ENCODE assay signal across 8 mouse cellular contexts in genomic region chr11:115080886-115081285, GRCm38 (mm10). TPM values are rescaled to one million over a fixed set of nuclear protein-coding genes. Genes with fewer than 3 reads are reported as not detected.
DNase-seq lines count a peak whose midpoint lies in the region; ATAC-seq and TF ChIP-seq lines count a peak whose summit lies in the region.

No protein-coding gene starts in this region.

- H3K4me2 ChIP-seq in intestine, postnatal 0 days (replicated peaks; ENCODE audit: low read depth) = no peak overlapping the region
- H3K4me2 ChIP-seq in intestine, embryonic 16.5 days (ENCODE audit: low read depth, low read length) = no peak overlapping the region
- no peak overlapping the region for H3K4me2 ChIP-seq in neural tube, embryonic 11.5 days (ENCODE audit: low read depth)

- no peak for ATAC-seq in intestine, postnatal 0 days
- no peak; the same call in 1 of the 2 replicates for ATAC-seq in intestine, embryonic 16.5 days
- no peak for ATAC-seq in neural tube, embryonic 11.5 days (ENCODE audit: insufficient read depth, low FRiP score, low TSS enrichment)

- no peak overlapping the region for H3K4me3 ChIP-seq in intestine, postnatal 0 days (ENCODE audit: low read depth, low read length)
- no peak overlapping the region for H3K4me3 ChIP-seq in intestine, embryonic 16.5 days (ENCODE audit: low read length)
- no peak overlapping the region for H3K4me3 ChIP-seq in ES-E14 (ENCODE audit: insufficient read depth in 1 of 2, low read depth in 1 of 2, low read length in 2 of 2, poor library complexity in 1 of 2, severe bottlenecking in 1 of 2)
- H3K4me3 ChIP-seq in left cerebral cortex, adult 2 months = no peak overlapping the region
- no peak overlapping the region for H3K4me3 ChIP-seq in neural tube, embryonic 11.5 days (ENCODE audit: low read depth, low read length)

- in situ Hi-C loops in ES-E14 (cut with MboI; ENCODE audit: low sequenced_read_pairs in 2 of 2, unreplicated experiment in 2 of 2) = no loop called here

- no peak overlapping the region for H3K9ac ChIP-seq in intestine, postnatal 0 days (ENCODE audit: low read depth, low read length)
- no peak overlapping the region for H3K9ac ChIP-seq in intestine, embryonic 16.5 days (ENCODE audit: low read depth, low read length)
- no peak overlapping the region for H3K9ac ChIP-seq in ES-E14 (ENCODE audit: insufficient read depth, low read depth, low read length, poor library complexity, severe bottlenecking)
- no peak overlapping the region for H3K9ac ChIP-seq in neural tube, embryonic 11.5 days (ENCODE audit: low read length)

- H3K9me3 ChIP-seq in intestine, postnatal 0 days (ENCODE audit: control insufficient read depth) = no peaks in the 10 kb centered on the region
- no peaks in the 10 kb centered on the region for H3K9me3 ChIP-seq in intestine, embryonic 16.5 days (ENCODE audit: control insufficient read depth, low read length)
- no peaks in the 10 kb centered on the region for H3K9me3 ChIP-seq in ES-E14 (ENCODE audit: control insufficient read depth, insufficient read depth, low read depth, low read length)
- H3K9me3 ChIP-seq in neural tube, embryonic 11.5 days (ENCODE audit: control insufficient read depth, low read length) = no peaks in the 10 kb centered on the region

- no peaks in the 10 kb centered on the region; the same call in 1 of the 2 replicates for H3K27me3 ChIP-seq in intestine, postnatal 0 days (replicated peaks; ENCODE audit: control insufficient read depth, insufficient read depth, low read length)
- no peaks in the 10 kb centered on the region for H3K27me3 ChIP-seq in intestine, embryonic 16.5 days (replicated peaks; ENCODE audit: control insufficient read depth, insufficient read depth, low read length)
- H3K27me3 ChIP-seq in neural tube, embryonic 11.5 days (ENCODE audit: control insufficient read depth, insufficient read depth, low read length) = no peaks in the 10 kb centered on the region

- 29% methylated on average over 13 of the region's 13 CpGs for WGBS in intestine, postnatal 0 days
- WGBS in intestine, embryonic 16.5 days = 32% methylated on average over 13 of the region's 13 CpGs
- 32% methylated on average over 13 of the region's 13 CpGs for WGBS in neural tube, embryonic 11.5 days

- peak; percentile 59 for DNase-seq in ES-E14 (ENCODE audit: low read depth, low spot score)
- peak; percentile 25 for DNase-seq in c-Kit-positive CD71-positive TER-119-negative erythroid progenitor cells, embryonic 14.5 days (ENCODE audit: low read depth)
- peak; percentile 35 to 58 for DNase-seq in frontal cortex, postnatal 36 days (ENCODE audit: low spot score in 2 of 2)
- peak; percentile 31 to 42 for DNase-seq in left cerebral cortex, adult 2 months (ENCODE audit: extremely low spot score in 1 of 2, low spot score in 2 of 2)
- peak; percentile 68 for DNase-seq in neural tube, embryonic 11.5 days (ENCODE audit: low spot score)
- DNase-seq in thymus, postnatal 25 days = peak; percentile 40

- H3K27ac ChIP-seq in intestine, postnatal 0 days (ENCODE audit: low read depth, low read length) = no peak overlapping the region
- no peak overlapping the region for H3K27ac ChIP-seq in intestine, embryonic 16.5 days (ENCODE audit: low read length)
- H3K27ac ChIP-seq in ES-E14 (ENCODE audit: insufficient read depth, low read depth, low read length, poor library complexity, severe bottlenecking) = no peak overlapping the region
- H3K27ac ChIP-seq in left cerebral cortex, adult 2 months = no peak overlapping the region
- H3K27ac ChIP-seq in neural tube, embryonic 11.5 days (ENCODE audit: low read depth, low read length) = no peak overlapping the region

- intact Hi-C loops in left cerebral cortex, adult 2 months (cut with DNase I) = loop anchor here (2.0 kb wide), 1 partner anchor 102 kb away; no protein-coding TSS in a partner anchor

- no peaks in the 10 kb centered on the region for H3K4me1 ChIP-seq in intestine, postnatal 0 days (replicated peaks; ENCODE audit: control insufficient read depth, insufficient read depth, low read length)
- no peaks in the 10 kb centered on the region for H3K4me1 ChIP-seq in intestine, embryonic 16.5 days (ENCODE audit: control insufficient read depth, insufficient read depth, low read length)
- peaks cover 0 to 2% of the 10 kb centered on the region in 2 experiments; a peak in 1 of 4 replicates for H3K4me1 ChIP-seq in ES-E14 (ENCODE audit: control insufficient read depth in 2 of 2, insufficient read depth in 2 of 2, low read length in 2 of 2, poor library complexity in 1 of 2)
- H3K4me1 ChIP-seq in neural tube, embryonic 11.5 days (ENCODE audit: control insufficient read depth, insufficient read depth, low read length) = no peaks in the 10 kb centered on the region

- peak; percentile 90 for TF ChIP-seq CTCF in intestine, postnatal 0 days (IDR thresholded peaks at IDR 0.05; ENCODE audit: low read depth)
- peak; percentile 87 for TF ChIP-seq CTCF in left cerebral cortex, adult 2 months (IDR thresholded peaks at IDR 0.05)

- no peaks in the 10 kb centered on the region for H3K36me3 ChIP-seq in intestine, postnatal 0 days (ENCODE audit: control insufficient read depth, insufficient read depth)
- H3K36me3 ChIP-seq in intestine, embryonic 16.5 days (ENCODE audit: control insufficient read depth, insufficient read depth, low read length) = no peaks in the 10 kb centered on the region
- no peaks in the 10 kb centered on the region for H3K36me3 ChIP-seq in ES-E14 (ENCODE audit: control insufficient read depth, insufficient read depth, low read length, poor library complexity, severe bottlenecking)
- H3K36me3 ChIP-seq in neural tube, embryonic 11.5 days (ENCODE audit: control insufficient read depth, insufficient read depth, low read length) = no peaks in the 10 kb centered on the region

TF ChIP-seq in ES-E14, 5 proteins besides CTCF, POLR2A, EP300 and RAD21:
- no peak for TF ChIP-seq HCFC1 (IDR thresholded peaks at IDR 0.05; ENCODE audit: borderline replicate concordance, insufficient read depth, low read length)
- peak; percentile 42; the same call in 1 of the 2 replicates for TF ChIP-seq MAFK (IDR thresholded peaks at IDR 0.05; ENCODE audit: insufficient read depth, low read depth, low read length)
- peak; percentile 9; the same call in 1 of the 2 replicates for TF ChIP-seq ZC3H11A (IDR thresholded peaks at IDR 0.05; ENCODE audit: borderline replicate concordance, low read depth, low read length)

RNA-seq across cellular contexts. Expression of gene Rab37, which starts 10.3 kb away (rescaled TPM):
- 3.7 and 3.9 TPM in 2 replicates for polyA plus RNA-seq in intestine, postnatal 0 days (2015; fragmentation: Nextera tagmentation; extraction: Ambion mirVana)
- 4.0 and 4.2 TPM in 2 replicates for polyA plus RNA-seq in intestine, embryonic 16.5 days (2015; fragmentation: Nextera tagmentation; extraction: Ambion mirVana)
- total RNA-seq in ES-E14 (2012; rRNA removed) = 0.67 and 0.85 TPM in 2 replicates
- 1 to 10 TPM; 1.8 to 2.4 TPM for total RNA-seq in left cerebral cortex, adult 2 months (2021)
- 1.3 and 1.9 TPM in 2 replicates for polyA plus RNA-seq in neural tube, embryonic 11.5 days (2014; fragmentation: Nextera tagmentation; extraction: Ambion mirVana)

RNA-seq across cellular contexts. Expression of gene Cd300e, which starts 18.9 kb away (rescaled TPM):
- polyA plus RNA-seq in intestine, postnatal 0 days (2015; fragmentation: Nextera tagmentation; extraction: Ambion mirVana) = 0.09 and 0.13 TPM in 2 replicates
- 0.12 and 0.42 TPM in 2 replicates for polyA plus RNA-seq in intestine, embryonic 16.5 days (2015; fragmentation: Nextera tagmentation; extraction: Ambion mirVana)
- total RNA-seq in ES-E14 (2012; rRNA removed) = 0.09 and 0.11 TPM in 2 replicates
- total RNA-seq in left cerebral cortex, adult 2 months (2021) = under 1 TPM in 1 of 2 experiments, not detected in 1; 0.27 TPM
- polyA plus RNA-seq in neural tube, embryonic 11.5 days (2014; fragmentation: Nextera tagmentation; extraction: Ambion mirVana) = not detected in 2 replicates

RNA-seq across cellular contexts. Expression of gene Cd300ld3, which starts 32.7 kb away (rescaled TPM):
- polyA plus RNA-seq in intestine, postnatal 0 days (2015; fragmentation: Nextera tagmentation; extraction: Ambion mirVana) = not detected in 2 replicates
- polyA plus RNA-seq in intestine, embryonic 16.5 days (2015; fragmentation: Nextera tagmentation; extraction: Ambion mirVana) = not detected in 2 replicates
- not detected in 2 replicates for total RNA-seq in ES-E14 (2012; rRNA removed)
- under 1 TPM in 1 of 2 experiments, not detected in 1; 0.77 TPM for total RNA-seq in left cerebral cortex, adult 2 months (2021)
- not detected in 2 replicates for polyA plus RNA-seq in neural tube, embryonic 11.5 days (2014; fragmentation: Nextera tagmentation; extraction: Ambion mirVana)

RNA-seq across cellular contexts. Expression of gene Cd300ld5, which starts 43.3 kb away (rescaled TPM):
- not detected in 2 replicates for polyA plus RNA-seq in intestine, postnatal 0 days (2015; fragmentation: Nextera tagmentation; extraction: Ambion mirVana)
- polyA plus RNA-seq in intestine, embryonic 16.5 days (2015; fragmentation: Nextera tagmentation; extraction: Ambion mirVana) = not detected in 2 replicates
- total RNA-seq in ES-E14 (2012; rRNA removed) = not detected in 2 replicates
- under 1 TPM; 0.77 to 0.96 TPM for total RNA-seq in left cerebral cortex, adult 2 months (2021)
- not detected in 2 replicates for polyA plus RNA-seq in neural tube, embryonic 11.5 days (2014; fragmentation: Nextera tagmentation; extraction: Ambion mirVana)

RNA-seq across cellular contexts. Expression of gene Cd300lf, which starts 52.9 kb away (rescaled TPM):
- polyA plus RNA-seq in intestine, postnatal 0 days (2015; fragmentation: Nextera tagmentation; extraction: Ambion mirVana) = 1.1 and 1.3 TPM in 2 replicates
- 1.2 and 1.6 TPM in 2 replicates for polyA plus RNA-seq in intestine, embryonic 16.5 days (2015; fragmentation: Nextera tagmentation; extraction: Ambion mirVana)
- total RNA-seq in ES-E14 (2012; rRNA removed) = 0.40 and 0.42 TPM in 2 replicates
- under 1 TPM in 1 of 2 experiments, not detected in 1; 0.58 TPM for total RNA-seq in left cerebral cortex, adult 2 months (2021)
- not detected in 2 replicates for polyA plus RNA-seq in neural tube, embryonic 11.5 days (2014; fragmentation: Nextera tagmentation; extraction: Ambion mirVana)
